Mouse (Mus musculus) small intestine, adult 2 months (tissue): ENCODE data around the gene Sdc1.

ENCODE experiments used
- CTCF ChIP-seq: fragments of 200-500 bp; IDR thresholded peaks from 2 replicates; pipeline ENCODE4 v1.5.1; 2012; ENCODE audit warnings: low read depth, mild to moderate bottlenecking, control low read depth, inconsistent platforms, low read length, moderate library complexity, mixed read lengths; ENCODE audit not compliant: insufficient replicate concordance, insufficient read length; ENCODE audit errors: extremely low read depth
- POLR2A ChIP-seq: fragments of 200-500 bp; IDR thresholded peaks from 2 replicates; pipeline ENCODE4 v1.6.1; 2012; ENCODE audit warnings: low read depth, mild to moderate bottlenecking, control low read depth, inconsistent platforms, low read length, moderate library complexity

- TF ChIP-seq POLR2A (no peak), CTCF (no peak)
Measured at GRCm38 (mm10) chr12:8830967-8831635, 60.0 kb downstream of the Sdc1 start.
